Mouse (Mus musculus): ENCODE measurements around the gene 2410004P03Rik. TPM values are rescaled to one million over a fixed set of nuclear protein-coding genes. Genes with fewer than 3 reads are reported as not detected.
A peak's percentile ranks its signal among the peaks of the same experiment; 100 is the strongest.
"Not testable (repeated sequence)": the region's sequence is repeated elsewhere in the genome, so short reads cannot be mapped to it uniquely, and the experiment has no call there.

The 2410004P03Rik gene
- total RNA-seq, 2 experiments from 2014 or later: 0.60 to 0.87 TPM

GRCm38 (mm10) chr12:17032694-17033463, 21.4 kb upstream of the 2410004P03Rik start:
- DNase-seq (ENCODE audit: low spot score in 2 of 2): peak; percentile 85 to 91
- intact Hi-C loops (cut with DNase I): loop anchor here (1.0 to 2.0 kb wide), 2 partner anchors 140 to 224 kb away; no protein-coding TSS in a partner anchor

- no peak for DNase-seq (ENCODE audit: low spot score in 2 of 2)
- intact Hi-C loops (cut with DNase I): no loop called here
Observed at GRCm38 (mm10) chr12:17024554-17025110, 13.1 kb upstream of the 2410004P03Rik start.

GRCm38 (mm10) chr12:17022145-17022544, 10.6 kb upstream of the 2410004P03Rik start:
- intact Hi-C loops (cut with DNase I): no loop called here
- DNase-seq (ENCODE audit: low spot score in 2 of 2): no peak

- intact Hi-C loops (cut with DNase I); DNase-seq (ENCODE audit: low spot score in 2 of 2): not testable (repeated sequence)
Observed at GRCm38 (mm10) chr12:17021125-17021524, 9.6 kb upstream of the 2410004P03Rik start.

GRCm38 (mm10) chr12:17018468-17018867, 6.9 kb upstream of the 2410004P03Rik start:
- DNase-seq (ENCODE audit: low spot score in 2 of 2): peak; percentile 66 to 73
- intact Hi-C loops (cut with DNase I): loop anchor here (2.0 to 10.0 kb wide), 3 partner anchors 238 to 454 kb away; no protein-coding TSS in a partner anchor

- intact Hi-C loops (cut with DNase I): loop anchor here (10.0 kb wide), 2 partner anchors 301 to 451 kb away; no protein-coding TSS in a partner anchor
Observed at GRCm38 (mm10) chr12:17015711-17016110, 4.2 kb upstream of the 2410004P03Rik start.

GRCm38 (mm10) chr12:17012067-17012899, 756 bp upstream of the 2410004P03Rik start:
- intact Hi-C loops (cut with DNase I): loop anchor here (10.0 kb wide), 2 partner anchors 297 to 447 kb away; no protein-coding TSS in a partner anchor
- DNase-seq (ENCODE audit: low spot score in 2 of 2): no peak

More at GRCm38 (mm10) chr12:17015711-17016110, 4.2 kb upstream of the 2410004P03Rik start:
- no peak for DNase-seq (ENCODE audit: low spot score in 2 of 2)

GRCm38 (mm10) chr12:17009466-17009865, 2.1 kb downstream of the 2410004P03Rik start:
- intact Hi-C loops (cut with DNase I): no loop called here
- no peak for DNase-seq (ENCODE audit: low spot score in 2 of 2)

GRCm38 (mm10) chr12:17001211-17001610, 10.3 kb downstream of the 2410004P03Rik start:
- intact Hi-C loops (cut with DNase I): no loop called here
- DNase-seq (ENCODE audit: low spot score in 2 of 2): no peak

- DNase-seq (ENCODE audit: low spot score in 2 of 2): no peak
- intact Hi-C loops (cut with DNase I): no loop called here
Observed at GRCm38 (mm10) chr12:17000628-17001027, 10.9 kb downstream of the 2410004P03Rik start.

- intact Hi-C loops (cut with DNase I): no loop called here
Observed at GRCm38 (mm10) chr12:16999739-17000497, 11.6 kb downstream of the 2410004P03Rik start, which contains the start of gene Pqlc3. Gene Pqlc3 (minus strand): TSS chr12:17000408.

GRCm38 (mm10) chr12:16999146-16999545, 12.4 kb downstream of the 2410004P03Rik start:
- no peak for DNase-seq (ENCODE audit: low spot score in 2 of 2)
- intact Hi-C loops (cut with DNase I): no loop called here

More at GRCm38 (mm10) chr12:16999739-17000497, 11.6 kb downstream of the 2410004P03Rik start, which contains the start of gene Pqlc3:
- peak; percentile 74 to 79 for DNase-seq (ENCODE audit: low spot score in 2 of 2)

- intact Hi-C loops (cut with DNase I): no loop called here
- peak in 1 of 2 experiments; percentile 39 for DNase-seq (ENCODE audit: low spot score in 2 of 2)
Observed at GRCm38 (mm10) chr12:16996886-16997462, 14.6 kb downstream of the 2410004P03Rik start.

- intact Hi-C loops (cut with DNase I): no loop called here
- no peak for DNase-seq (ENCODE audit: low spot score in 2 of 2)
Observed at GRCm38 (mm10) chr12:16996281-16996680, 15.2 kb downstream of the 2410004P03Rik start.

- no peak for DNase-seq (ENCODE audit: low spot score in 2 of 2)
- intact Hi-C loops (cut with DNase I): no loop called here
Observed at GRCm38 (mm10) chr12:16994291-16994690, 17.2 kb downstream of the 2410004P03Rik start.

GRCm38 (mm10) chr12:16992355-16992754, 19.2 kb downstream of the 2410004P03Rik start:
- intact Hi-C loops (cut with DNase I): no loop called here
- no peak for DNase-seq (ENCODE audit: low spot score in 2 of 2)

- intact Hi-C loops (cut with DNase I): no loop called here
- DNase-seq (ENCODE audit: low spot score in 2 of 2): no peak
Observed at GRCm38 (mm10) chr12:16991376-16991775, 20.2 kb downstream of the 2410004P03Rik start.

- no peak for DNase-seq (ENCODE audit: low spot score in 2 of 2)
- intact Hi-C loops (cut with DNase I): no loop called here
Observed at GRCm38 (mm10) chr12:16985778-16986177, 25.7 kb downstream of the 2410004P03Rik start.
